In the genomic region with DNA sequence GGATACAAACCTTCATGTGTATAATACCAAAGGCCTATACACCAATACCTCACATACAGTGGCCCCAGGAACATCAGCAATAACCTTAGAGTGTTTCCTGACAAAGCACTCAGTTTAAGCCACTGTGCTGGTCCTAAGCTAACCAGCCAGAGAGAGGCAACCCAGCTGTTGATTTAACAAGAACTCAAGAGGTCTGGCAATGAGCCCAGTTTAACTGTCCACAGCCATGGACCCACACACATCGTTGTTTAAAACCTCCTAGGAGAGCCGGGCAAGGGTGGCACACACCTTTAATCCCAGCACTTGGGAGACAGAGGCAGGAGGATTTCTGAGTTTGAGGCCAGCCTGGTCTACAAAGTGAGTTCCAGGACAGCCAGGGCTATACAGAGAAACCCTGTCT, we compare ENCODE assay signal across 15 mouse cellular contexts. TPM values are rescaled to one million over a fixed set of nuclear protein-coding genes. Genes with fewer than 3 reads are reported as not detected.
DNase-seq lines count a peak whose midpoint lies in the region; ATAC-seq and TF ChIP-seq lines count a peak whose summit lies in the region.
"Had no signal": no experiment of that assay in that cellular context is flagged by ENCODE, and none has a peak within 500 bp of the region (broad histone marks: within the 10 kb centered on the region; RNA-seq: fewer than 3 reads in every experiment).

No protein-coding gene starts in this region.

- no peaks in the 10 kb centered on the region for H3K36me3 ChIP-seq in forebrain, embryonic 12.5 days (replicated peaks)
- H3K36me3 ChIP-seq in forebrain, embryonic 16.5 days (ENCODE audit: control insufficient read depth, insufficient read depth), result no peaks in the 10 kb centered on the region
- no peaks in the 10 kb centered on the region for H3K36me3 ChIP-seq in hindbrain, postnatal 0 days (ENCODE audit: insufficient read depth, low read length)
- H3K36me3 ChIP-seq in hindbrain, embryonic 14.5 days (replicated peaks; ENCODE audit: control insufficient read depth, insufficient read depth), result no peaks in the 10 kb centered on the region
- no peaks in the 10 kb centered on the region for H3K36me3 ChIP-seq in hindbrain, embryonic 10.5 days
- H3K36me3 ChIP-seq: hindbrain, embryonic 13.5 days; limb, embryonic 13.5 days; neural tube, embryonic 12.5 days had no signal

- H3K4me2 ChIP-seq in forebrain, embryonic 12.5 days, result no peak overlapping the region
- no peak overlapping the region for H3K4me2 ChIP-seq in forebrain, embryonic 16.5 days (ENCODE audit: low read length)
- H3K4me2 ChIP-seq in hindbrain, postnatal 0 days (ENCODE audit: low read depth, low read length), result no peak overlapping the region
- no peak overlapping the region for H3K4me2 ChIP-seq in hindbrain, embryonic 14.5 days (replicated peaks)
- H3K4me2 ChIP-seq: hindbrain, embryonic 13.5 days; limb, embryonic 13.5 days; neural tube, embryonic 12.5 days had no signal

- H3K9me3 ChIP-seq in forebrain, embryonic 12.5 days, result no peaks in the 10 kb centered on the region
- no peaks in the 10 kb centered on the region for H3K9me3 ChIP-seq in forebrain, embryonic 16.5 days (ENCODE audit: control insufficient read depth, low read length)
- no peaks in the 10 kb centered on the region for H3K9me3 ChIP-seq in hindbrain, postnatal 0 days (ENCODE audit: low read length)
- no peaks in the 10 kb centered on the region for H3K9me3 ChIP-seq in hindbrain, embryonic 14.5 days (ENCODE audit: control insufficient read depth, low read length)
- no peaks in the 10 kb centered on the region for H3K9me3 ChIP-seq in hindbrain, embryonic 10.5 days
- H3K9me3 ChIP-seq: hindbrain, embryonic 13.5 days; limb, embryonic 13.5 days; neural tube, embryonic 12.5 days had no signal

- 0 out of 2 replicates have a peak, but pooled peaks have one; percentile 20 for ATAC-seq in forebrain, embryonic 12.5 days (ENCODE audit: low FRiP score)
- ATAC-seq in forebrain, embryonic 16.5 days, result no peak
- ATAC-seq in hindbrain, postnatal 0 days, result no peak
- ATAC-seq in hindbrain, embryonic 14.5 days (ENCODE audit: low FRiP score), result no peak
- ATAC-seq: liver, postnatal 0 days had no signal

- no peaks in the 10 kb centered on the region for H3K27me3 ChIP-seq in forebrain, embryonic 12.5 days
- no peaks in the 10 kb centered on the region for H3K27me3 ChIP-seq in forebrain, embryonic 16.5 days (replicated peaks; ENCODE audit: control insufficient read depth, insufficient read depth, low read length)
- H3K27me3 ChIP-seq in hindbrain, postnatal 0 days (ENCODE audit: insufficient read depth, low read length), result no peaks in the 10 kb centered on the region
- H3K27me3 ChIP-seq in hindbrain, embryonic 14.5 days (ENCODE audit: control insufficient read depth, insufficient read depth, low read length), result no peaks in the 10 kb centered on the region
- no peaks in the 10 kb centered on the region for H3K27me3 ChIP-seq in hindbrain, embryonic 10.5 days (ENCODE audit: insufficient read depth, poor library complexity, severe bottlenecking)
- H3K27me3 ChIP-seq: hindbrain, embryonic 13.5 days; limb, embryonic 13.5 days; neural tube, embryonic 12.5 days had no signal

- peaks cover 42% of the 10 kb centered on the region for H3K4me1 ChIP-seq in forebrain, embryonic 12.5 days
- H3K4me1 ChIP-seq in forebrain, embryonic 16.5 days (replicated peaks; ENCODE audit: control insufficient read depth, insufficient read depth, low read length), result peaks cover 15% of the 10 kb centered on the region
- no peaks in the 10 kb centered on the region for H3K4me1 ChIP-seq in hindbrain, postnatal 0 days (ENCODE audit: insufficient read depth, low read length)
- H3K4me1 ChIP-seq in hindbrain, embryonic 14.5 days (replicated peaks; ENCODE audit: control insufficient read depth, insufficient read depth, low read length), result 0 out of 2 replicates have a peak, but pooled peaks cover 11% of the 10 kb centered on the region
- H3K4me1 ChIP-seq in hindbrain, embryonic 10.5 days (replicated peaks), result peaks cover 50% of the 10 kb centered on the region

- peak; percentile 40 for DNase-seq in hindbrain, postnatal 0 days (ENCODE audit: low spot score)
- DNase-seq in hindbrain, embryonic 14.5 days (ENCODE audit: low spot score), result no peak
- peak; percentile 2 for DNase-seq in thymus, postnatal 14 days
- no peak for DNase-seq in thymus, adult 18-20 months
- peak; percentile 60 for DNase-seq in lung, postnatal 36 days
- DNase-seq in hindbrain, embryonic 10.5 days (ENCODE audit: low spot score), result no peak
- DNase-seq: cerebellum, adult 2 months; embryo, embryonic 11 days; liver, postnatal 0 days; midbrain, embryonic 14.5 days had no signal

- WGBS in forebrain, embryonic 12.5 days, result 56% methylated on average over 2 of the region's 2 CpGs
- 32% methylated on average over 2 of the region's 2 CpGs for WGBS in forebrain, embryonic 16.5 days
- 44% methylated on average over 2 of the region's 2 CpGs for WGBS in hindbrain, postnatal 0 days
- WGBS in hindbrain, embryonic 14.5 days, result 57% methylated on average over 2 of the region's 2 CpGs
- 90% methylated on average over 2 of the region's 2 CpGs for WGBS in hindbrain, embryonic 10.5 days

- no peak for TF ChIP-seq CTCF in hindbrain, postnatal 0 days (IDR thresholded peaks at IDR 0.05; ENCODE audit: low read depth)

- H3K27ac ChIP-seq in forebrain, embryonic 12.5 days, result no peak overlapping the region
- H3K27ac ChIP-seq in forebrain, embryonic 16.5 days (ENCODE audit: low read length), result no peak overlapping the region
- no peak overlapping the region for H3K27ac ChIP-seq in hindbrain, postnatal 0 days
- no peak overlapping the region for H3K27ac ChIP-seq in hindbrain, embryonic 14.5 days
- H3K27ac ChIP-seq in hindbrain, embryonic 10.5 days, result no peak overlapping the region
- H3K27ac ChIP-seq: hindbrain, embryonic 13.5 days; limb, embryonic 13.5 days; neural tube, embryonic 12.5 days had no signal

- H3K9ac ChIP-seq in forebrain, embryonic 12.5 days, result no peak overlapping the region
- H3K9ac ChIP-seq in forebrain, embryonic 16.5 days (replicated peaks; ENCODE audit: low read depth, low read length), result no peak overlapping the region
- H3K9ac ChIP-seq in hindbrain, postnatal 0 days (replicated peaks; ENCODE audit: low read length), result no peak overlapping the region
- H3K9ac ChIP-seq in hindbrain, embryonic 14.5 days, result no peak overlapping the region
- H3K9ac ChIP-seq: hindbrain, embryonic 13.5 days; limb, embryonic 13.5 days; liver, postnatal 0 days; neural tube, embryonic 12.5 days had no signal

- no peak overlapping the region for H3K4me3 ChIP-seq in forebrain, embryonic 12.5 days (replicated peaks)
- no peak overlapping the region for H3K4me3 ChIP-seq in forebrain, embryonic 16.5 days (replicated peaks; ENCODE audit: low read length)
- H3K4me3 ChIP-seq in hindbrain, postnatal 0 days (ENCODE audit: low read length), result no peak overlapping the region
- H3K4me3 ChIP-seq in hindbrain, embryonic 14.5 days (replicated peaks; ENCODE audit: low read length), result no peak overlapping the region
- no peak overlapping the region for H3K4me3 ChIP-seq in hindbrain, embryonic 10.5 days
- H3K4me3 ChIP-seq: hindbrain, embryonic 13.5 days; limb, embryonic 13.5 days; neural tube, embryonic 12.5 days had no signal

RNA-seq across cellular contexts. Expression of a gene that starts 18.0 kb away (rescaled TPM):
- 18.1 and 21.4 TPM in 2 replicates for polyA plus RNA-seq in forebrain, embryonic 12.5 days (2016; fragmentation: Nextera tagmentation; extraction: Ambion mirVana)
- 7.7 and 9.3 TPM in 2 replicates for polyA plus RNA-seq in forebrain, embryonic 16.5 days (2015; fragmentation: Nextera tagmentation; extraction: Ambion mirVana)
- 19.8 and 49.7 TPM in 2 replicates for total RNA-seq in hindbrain, postnatal 0 days (2014; rRNA removed)
- polyA plus RNA-seq in hindbrain, postnatal 0 days (2015; fragmentation: Nextera tagmentation; extraction: Ambion mirVana), result 7.4 and 7.6 TPM in 2 replicates
- polyA plus RNA-seq in hindbrain, embryonic 14.5 days (2014; fragmentation: Nextera tagmentation; extraction: Ambion mirVana), result 6.4 and 7.0 TPM in 2 replicates
- 6.3 and 8.0 TPM in 2 replicates for polyA plus RNA-seq in hindbrain, embryonic 10.5 days (2016; fragmentation: Nextera tagmentation; extraction: Ambion mirVana)

Comparison
In these comparisons a context has a peak if more than half of its experiments do, and no peak if none do; other contexts are left out.
1. DNase-seq: peak in hindbrain, postnatal 0 days (single experiment), thymus, postnatal 14 days (single experiment) and lung, postnatal 36 days (single experiment); none in hindbrain, embryonic 14.5 days (single experiment), thymus, adult 18-20 months (0 of 2) and hindbrain, embryonic 10.5 days (single experiment).